Mouse (Mus musculus): ENCODE results near the gene Rtf2. TPM values are rescaled to one million over a fixed set of nuclear protein-coding genes. Genes with fewer than 3 reads are reported as not detected.

The Rtf2 gene
- polyA plus RNA-seq, 1 experiment from 2014 or later, result 75.3 TPM

DNA sequence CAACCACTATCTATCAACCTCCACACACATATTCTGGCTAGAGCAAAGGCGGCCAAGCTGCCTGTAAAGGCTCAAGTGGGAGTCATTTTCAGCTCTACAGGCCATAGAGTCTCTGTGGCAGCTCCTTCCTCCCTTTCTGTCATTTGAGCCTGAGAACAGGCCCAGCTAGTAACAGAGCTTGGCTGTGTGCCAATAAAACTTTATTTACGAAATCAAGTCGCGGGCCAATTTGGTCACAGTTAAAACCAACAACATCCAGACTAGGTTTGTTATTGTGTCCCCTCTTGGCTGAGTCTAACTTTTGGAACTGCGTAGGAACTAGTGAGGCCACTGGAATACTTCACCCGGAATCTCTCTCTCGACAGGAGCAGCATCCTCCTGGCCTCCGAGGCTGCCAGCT lies 33.2 kb downstream of the Rtf2 start:
- Histone ChIP-seq H3K36me3 (ENCODE audit: control insufficient read depth, insufficient read depth) (peaks cover 15% of the 10 kb centered on the region), H3K9me3 (ENCODE audit: control insufficient read depth) (no peaks in the 10 kb centered on the region), H3K4me3 (ENCODE audit: low read depth, low read length) (no peak overlapping the region), H3K4me2 (replicated peaks; ENCODE audit: low read depth) (no peak overlapping the region), H3K27me3 (replicated peaks; ENCODE audit: control insufficient read depth, insufficient read depth, low read length) (no peaks in the 10 kb centered on the region), H3K9ac (ENCODE audit: low read depth, low read length) (no peak overlapping the region), H3K27ac (ENCODE audit: low read depth, low read length) (no peak overlapping the region), H3K4me1 (replicated peaks; ENCODE audit: control insufficient read depth, insufficient read depth, low read length) (no peaks in the 10 kb centered on the region)
- TF ChIP-seq CTCF (IDR thresholded peaks at IDR 0.05; ENCODE audit: low read depth), result no peak
- WGBS, result 48% methylated on average over 8 of the region's 8 CpGs
- ATAC-seq, result no peak

DNA sequence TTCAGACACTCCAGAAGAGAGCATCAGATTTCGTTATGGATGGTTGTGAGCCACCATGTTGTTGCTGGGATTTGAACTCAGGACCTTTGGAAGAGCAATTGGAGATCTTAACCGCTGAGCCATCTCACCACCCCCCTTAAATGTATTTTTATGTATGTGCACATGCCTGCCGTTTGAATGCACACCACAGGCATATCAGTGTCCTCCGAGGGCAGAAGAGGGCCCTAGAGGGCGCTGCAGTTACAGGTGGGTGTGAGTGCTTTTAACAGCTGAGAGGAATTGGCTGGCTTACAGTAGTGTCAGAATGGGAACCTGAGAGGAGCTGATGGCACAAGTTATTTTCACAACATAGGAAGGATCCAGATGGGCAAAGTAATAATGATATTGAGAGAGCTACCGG lies 34.6 kb downstream of the Rtf2 start:
- no peak for ATAC-seq
- WGBS, result 33% methylated on average over 6 of the region's 6 CpGs
- no peak overlapping the region for H3K9ac ChIP-seq (ENCODE audit: low read depth, low read length)
- H3K4me1 ChIP-seq (replicated peaks; ENCODE audit: control insufficient read depth, insufficient read depth, low read length), result no peaks in the 10 kb centered on the region
- H3K36me3 ChIP-seq (ENCODE audit: control insufficient read depth, insufficient read depth), result peaks cover 1% of the 10 kb centered on the region; the same call in 1 of the 2 replicates
- TF ChIP-seq CTCF (IDR thresholded peaks at IDR 0.05; ENCODE audit: low read depth), result peak; percentile 67
- H3K4me3 ChIP-seq (ENCODE audit: low read depth, low read length), result no peak overlapping the region
- H3K9me3 ChIP-seq (ENCODE audit: control insufficient read depth), result no peaks in the 10 kb centered on the region
- H3K27me3 ChIP-seq (replicated peaks; ENCODE audit: control insufficient read depth, insufficient read depth, low read length), result no peaks in the 10 kb centered on the region
- H3K4me2 ChIP-seq (replicated peaks; ENCODE audit: low read depth), result no peak overlapping the region
- H3K27ac ChIP-seq (ENCODE audit: low read depth, low read length), result no peak overlapping the region

DNA sequence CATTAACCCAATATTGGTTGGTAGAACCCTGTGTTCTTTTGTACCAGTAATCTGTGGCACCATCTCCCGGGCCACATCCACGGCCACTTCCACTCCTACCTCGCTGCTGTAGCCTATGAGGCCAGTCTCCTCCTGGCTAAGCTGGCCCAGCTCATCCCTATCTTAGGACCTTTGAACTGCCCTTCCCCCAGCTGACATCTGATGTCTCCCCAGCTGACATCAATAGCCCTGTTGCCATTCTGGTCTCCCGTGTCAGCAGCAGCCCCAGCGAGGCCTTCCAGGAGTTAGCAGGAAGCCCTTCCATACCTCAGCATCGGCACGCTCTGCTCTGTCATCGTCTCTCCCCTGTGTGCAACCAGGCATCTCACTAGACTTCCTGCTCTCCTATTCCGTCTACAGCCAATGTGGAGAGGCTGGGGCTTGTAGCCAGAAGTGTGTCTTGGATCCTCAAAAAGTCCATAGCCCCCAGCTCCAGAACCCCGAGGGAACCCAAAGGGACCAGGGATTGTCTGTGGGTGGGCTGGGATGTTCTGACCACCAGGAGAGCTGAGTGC lies 36.4 kb downstream of the Rtf2 start:
- Histone ChIP-seq H3K4me2 (replicated peaks; ENCODE audit: low read depth) (no peak overlapping the region), H3K4me1 (replicated peaks; ENCODE audit: control insufficient read depth, insufficient read depth, low read length) (no peaks in the 10 kb centered on the region), H3K9ac (ENCODE audit: low read depth, low read length) (no peak overlapping the region), H3K9me3 (ENCODE audit: control insufficient read depth) (no peaks in the 10 kb centered on the region), H3K27me3 (replicated peaks; ENCODE audit: control insufficient read depth, insufficient read depth, low read length) (no peaks in the 10 kb centered on the region), H3K4me3 (ENCODE audit: low read depth, low read length) (no peak overlapping the region), H3K27ac (ENCODE audit: low read depth, low read length) (no peak overlapping the region), H3K36me3 (ENCODE audit: control insufficient read depth, insufficient read depth) (no peaks in the 10 kb centered on the region)
- 25% methylated on average over 10 of the region's 10 CpGs for WGBS
- TF ChIP-seq CTCF (IDR thresholded peaks at IDR 0.05; ENCODE audit: low read depth), result no peak
- peak; percentile 50; the same call in 1 of the 2 replicates for ATAC-seq

DNA sequence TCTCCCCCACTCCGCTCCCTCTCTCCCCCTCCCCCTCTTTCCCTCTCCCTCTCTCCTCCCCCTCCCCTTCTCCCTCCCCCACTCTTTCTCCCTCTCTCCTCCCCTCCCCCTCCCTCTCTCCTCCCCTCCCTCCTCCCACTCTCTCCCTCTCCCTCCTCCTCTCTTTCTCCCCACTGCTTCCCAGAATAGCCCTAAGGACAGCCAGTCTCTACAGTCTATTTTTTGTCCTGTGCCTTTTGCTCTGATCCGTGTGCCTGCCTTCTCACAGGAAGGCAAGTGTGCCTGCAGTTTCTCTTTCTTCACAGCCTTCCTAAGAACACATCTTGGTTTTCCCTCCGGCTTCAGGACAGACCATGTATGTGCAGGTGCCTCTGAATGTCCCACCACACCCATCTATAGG lies 37.0 kb downstream of the Rtf2 start:
- H3K4me3 ChIP-seq (ENCODE audit: low read depth, low read length), result no peak overlapping the region
- H3K27ac ChIP-seq (ENCODE audit: low read depth, low read length), result no peak overlapping the region
- no peaks in the 10 kb centered on the region for H3K27me3 ChIP-seq (replicated peaks; ENCODE audit: control insufficient read depth, insufficient read depth, low read length)
- no peak overlapping the region for H3K4me2 ChIP-seq (replicated peaks; ENCODE audit: low read depth)
- H3K36me3 ChIP-seq (ENCODE audit: control insufficient read depth, insufficient read depth), result no peaks in the 10 kb centered on the region
- 37% methylated on average over 3 of the region's 3 CpGs for WGBS
- no peaks in the 10 kb centered on the region for H3K4me1 ChIP-seq (replicated peaks; ENCODE audit: control insufficient read depth, insufficient read depth, low read length)
- no peak for ATAC-seq
- H3K9ac ChIP-seq (ENCODE audit: low read depth, low read length), result no peak overlapping the region
- no peaks in the 10 kb centered on the region for H3K9me3 ChIP-seq (ENCODE audit: control insufficient read depth)
- TF ChIP-seq CTCF (IDR thresholded peaks at IDR 0.05; ENCODE audit: low read depth), result no peak

DNA sequence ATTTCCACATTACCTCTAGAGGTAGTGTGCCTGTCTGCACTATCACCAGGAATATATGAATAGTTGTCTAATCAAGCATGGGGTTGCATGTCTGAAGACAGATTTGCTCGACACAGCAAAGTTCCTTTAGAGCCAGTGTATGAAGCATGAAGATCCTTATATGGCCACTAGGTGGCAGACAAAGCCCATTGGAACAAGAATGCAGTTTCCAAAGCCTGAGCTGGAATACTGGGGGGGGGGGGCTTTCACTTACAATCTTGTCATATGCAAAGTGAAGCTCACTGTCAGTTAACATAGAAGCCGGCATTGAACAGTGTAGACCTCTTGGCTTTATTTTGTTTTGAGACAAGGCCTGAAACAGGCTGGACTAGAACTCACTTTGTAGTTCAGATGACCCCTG lies 37.5 kb downstream of the Rtf2 start:
- Histone ChIP-seq H3K27ac (ENCODE audit: low read depth, low read length) (no peak overlapping the region), H3K36me3 (ENCODE audit: control insufficient read depth, insufficient read depth) (no peaks in the 10 kb centered on the region), H3K4me2 (replicated peaks; ENCODE audit: low read depth) (no peak overlapping the region), H3K4me1 (replicated peaks; ENCODE audit: control insufficient read depth, insufficient read depth, low read length) (no peaks in the 10 kb centered on the region), H3K9me3 (ENCODE audit: control insufficient read depth) (no peaks in the 10 kb centered on the region), H3K4me3 (ENCODE audit: low read depth, low read length) (no peak overlapping the region), H3K9ac (ENCODE audit: low read depth, low read length) (no peak overlapping the region), H3K27me3 (replicated peaks; ENCODE audit: control insufficient read depth, insufficient read depth, low read length) (no peaks in the 10 kb centered on the region)
- ATAC-seq, result no peak
- TF ChIP-seq CTCF (IDR thresholded peaks at IDR 0.05; ENCODE audit: low read depth), result peak; percentile 89
- 3% methylated on average over 2 of the region's 2 CpGs for WGBS

DNA sequence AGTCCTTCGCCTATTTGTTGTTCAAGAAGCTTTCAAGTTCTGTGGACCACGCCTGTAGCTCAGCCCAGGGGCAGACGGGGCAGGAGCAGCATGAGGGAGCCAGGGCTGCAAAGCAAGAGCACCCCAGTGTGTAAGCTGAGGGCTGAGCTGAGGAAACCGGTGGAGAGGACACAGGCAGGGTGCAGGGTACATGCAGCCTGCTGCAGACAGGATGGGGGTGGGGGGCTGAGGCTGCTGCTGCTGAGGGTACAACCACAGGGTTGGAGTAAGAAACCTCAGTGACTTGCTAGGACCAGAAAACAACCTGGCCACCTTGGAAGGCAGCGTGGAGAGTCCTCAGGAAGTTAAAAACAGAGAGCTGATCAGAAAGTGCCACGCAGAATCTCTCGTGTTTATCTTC lies 39.9 kb downstream of the Rtf2 start:
- Histone ChIP-seq H3K4me3 (ENCODE audit: low read depth, low read length) (no peak overlapping the region), H3K36me3 (ENCODE audit: control insufficient read depth, insufficient read depth) (no peaks in the 10 kb centered on the region), H3K27ac (ENCODE audit: low read depth, low read length) (no peak overlapping the region), H3K9me3 (ENCODE audit: control insufficient read depth) (no peaks in the 10 kb centered on the region), H3K4me1 (replicated peaks; ENCODE audit: control insufficient read depth, insufficient read depth, low read length) (no peaks in the 10 kb centered on the region), H3K4me2 (replicated peaks; ENCODE audit: low read depth) (no peak overlapping the region), H3K27me3 (replicated peaks; ENCODE audit: control insufficient read depth, insufficient read depth, low read length) (no peaks in the 10 kb centered on the region), H3K9ac (ENCODE audit: low read depth, low read length) (no peak overlapping the region)
- ATAC-seq, result no peak
- WGBS, result 61% methylated on average over 7 of the region's 7 CpGs
- no peak for TF ChIP-seq CTCF (IDR thresholded peaks at IDR 0.05; ENCODE audit: low read depth)
